Mouse (Mus musculus) bone marrow macrophage, adult 2 months (primary cell): Measurements from ENCODE around the gene Pde4dip.

Experiments
- CTCF ChIP-seq: IDR thresholded peaks from 2 replicates; pipeline ENCODE4 v1.5.1; 2012; ENCODE audit warnings: low read depth, mild to moderate bottlenecking, low read length, moderate library complexity
- POLR2A ChIP-seq: IDR thresholded peaks from 2 replicates; pipeline ENCODE4 v1.6.1; 2012; ENCODE audit warnings: mild to moderate bottlenecking, low read depth, low read length, borderline replicate concordance

DNA sequence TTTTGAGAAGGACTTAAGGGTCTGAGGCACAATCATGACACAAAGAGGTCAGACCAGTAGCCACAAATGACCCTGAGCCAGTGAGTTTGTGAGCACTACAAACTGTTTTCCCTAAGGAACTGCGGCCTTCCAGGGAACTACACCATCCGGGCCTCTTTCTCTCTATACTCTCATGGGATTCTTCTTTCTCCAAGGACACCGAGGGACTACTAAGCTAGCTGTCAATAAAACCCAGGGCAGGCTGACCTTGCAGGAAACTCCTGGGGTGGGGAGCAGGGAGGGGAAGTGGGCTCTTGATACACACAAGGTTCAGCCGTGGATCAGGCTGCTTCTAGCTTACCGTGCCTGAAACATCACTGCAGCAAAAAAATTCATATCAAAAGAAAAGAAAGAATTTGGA is 177.6 kb downstream of the Pde4dip start:
- TF ChIP-seq CTCF (no peak), POLR2A (no peak)
